Comparison of ENCODE assay signal across 23 mouse cellular contexts in genomic region chr17:8552346-8553035, GRCm38 (mm10). TPM values are rescaled to one million over a fixed set of nuclear protein-coding genes. Genes with fewer than 3 reads are reported as not detected.
DNase-seq lines count a peak whose midpoint lies in the region; ATAC-seq and TF ChIP-seq lines count a peak whose summit lies in the region.
"Had no signal": no experiment of that assay in that cellular context is flagged by ENCODE, and none has a peak within 500 bp of the region (broad histone marks: within the 10 kb centered on the region; RNA-seq: fewer than 3 reads in every experiment).

No protein-coding gene starts in this region.

- H3K27ac ChIP-seq in heart, embryonic 10.5 days: peak overlapping the region; percentile 29; the same call in 1 of the 2 replicates
- H3K27ac ChIP-seq in heart, embryonic 14.5 days (replicated peaks in 1 of 2; ENCODE audit: control insufficient read depth in 1 of 2, insufficient read depth in 1 of 2, low read depth in 2 of 2, low read length in 2 of 2): peak overlapping the region; percentile 44 to 50; a peak in 2 of 4 replicates
- H3K27ac ChIP-seq: embryonic facial prominence, embryonic 12.5 days; hindbrain, embryonic 12.5 days; macrophage; midbrain, embryonic 15.5 days; neural tube, embryonic 12.5 days had no signal

- DNase-seq in heart, embryonic 10.5 days (ENCODE audit: low spot score): no peak
- no peak for DNase-seq in heart, adult 8-10 months (ENCODE audit: low spot score)
- DNase-seq in Patski (ENCODE audit: low read depth, low spot score): no peak
- DNase-seq in cerebellum, adult 11-12 months: peak; percentile 97
- no peak for DNase-seq in thymus, postnatal 4 days
- no peak for DNase-seq in kidney, adult 11 months
- DNase-seq: kidney, adult 9 months; liver, postnatal 0 days had no signal

- H3K4me3 ChIP-seq in heart, embryonic 10.5 days: no peak overlapping the region
- no peak overlapping the region for H3K4me3 ChIP-seq in heart, embryonic 14.5 days (ENCODE audit: control insufficient read depth in 1 of 2, insufficient read depth in 1 of 2, low read depth in 1 of 2, low read length in 2 of 2)
- H3K4me3 ChIP-seq: embryonic facial prominence, embryonic 12.5 days; hindbrain, embryonic 12.5 days; midbrain, embryonic 15.5 days; neural tube, embryonic 12.5 days had no signal

- peaks cover 18% of the 10 kb centered on the region; the same call in 1 of the 2 replicates for H3K27me3 ChIP-seq in heart, embryonic 10.5 days (ENCODE audit: insufficient read depth, poor library complexity, severe bottlenecking)
- H3K27me3 ChIP-seq in Patski: no peaks in the 10 kb centered on the region
- no peaks in the 10 kb centered on the region for H3K27me3 ChIP-seq in heart, embryonic 14.5 days (ENCODE audit: control insufficient read depth, insufficient read depth, low read length)
- H3K27me3 ChIP-seq: midbrain, embryonic 15.5 days; neural tube, embryonic 12.5 days had no signal

- peak overlapping the region; percentile 24 for H3K4me2 ChIP-seq in heart, embryonic 14.5 days (ENCODE audit: low read length)
- H3K4me2 ChIP-seq: embryonic facial prominence, embryonic 12.5 days; hindbrain, embryonic 12.5 days; midbrain, embryonic 15.5 days; neural tube, embryonic 12.5 days had no signal

- CTCF ChIA-PET in Patski (lab: Charles Lee): no interaction called here

- 52% methylated on average over 8 of the region's 8 CpGs for WGBS in heart, embryonic 10.5 days
- WGBS in heart, embryonic 14.5 days: 21% methylated on average over 8 of the region's 8 CpGs

- peak; percentile 86 for ATAC-seq in Patski
- no peak for ATAC-seq in heart, embryonic 14.5 days (ENCODE audit: insufficient number of reproducible peaks, insufficient read depth, low FRiP score, low read depth)
- no peak for ATAC-seq in megakaryocyte progenitor cell, adult 5-6 weeks (replicated peaks; ENCODE audit: poor library complexity)
- ATAC-seq: liver, postnatal 0 days; midbrain, embryonic 15.5 days had no signal

- POLR2A ChIA-PET in Patski (lab: Charles Lee): no interaction called here

- in situ Hi-C loops in Patski (cut with MboI; ENCODE audit: low pct_unique_long_range_greater_than_20kb): no loop called here

- no peaks in the 10 kb centered on the region for H3K9me3 ChIP-seq in heart, embryonic 10.5 days
- H3K9me3 ChIP-seq in heart, embryonic 14.5 days (ENCODE audit: control insufficient read depth, low read length): no peaks in the 10 kb centered on the region
- H3K9me3 ChIP-seq: embryonic facial prominence, embryonic 12.5 days; hindbrain, embryonic 12.5 days; midbrain, embryonic 15.5 days; neural tube, embryonic 12.5 days had no signal

- peaks cover 20% of the 10 kb centered on the region; the same call in 1 of the 2 replicates for H3K4me1 ChIP-seq in heart, embryonic 10.5 days
- H3K4me1 ChIP-seq in heart, embryonic 14.5 days (ENCODE audit: control insufficient read depth in 2 of 2, insufficient read depth in 2 of 2, low read length in 2 of 2): peaks cover 12 to 26% of the 10 kb centered on the region in 2 experiments
- H3K4me1 ChIP-seq: embryonic facial prominence, embryonic 12.5 days; hindbrain, embryonic 12.5 days; midbrain, embryonic 15.5 days; neural tube, embryonic 12.5 days had no signal

- no peak for TF ChIP-seq CTCF in Patski (IDR thresholded peaks at IDR 0.05)

- no peaks in the 10 kb centered on the region for H3K36me3 ChIP-seq in heart, embryonic 10.5 days
- H3K36me3 ChIP-seq in heart, embryonic 14.5 days (ENCODE audit: control insufficient read depth, insufficient read depth, low read length): no peaks in the 10 kb centered on the region
- H3K36me3 ChIP-seq: embryonic facial prominence, embryonic 12.5 days; hindbrain, embryonic 12.5 days; midbrain, embryonic 15.5 days; neural tube, embryonic 12.5 days had no signal

- H3K9ac ChIP-seq in heart, embryonic 14.5 days (ENCODE audit: low read length): no peak overlapping the region
- H3K9ac ChIP-seq: embryonic facial prominence, embryonic 12.5 days; hindbrain, embryonic 12.5 days; liver, postnatal 0 days; midbrain, embryonic 15.5 days; neural tube, embryonic 12.5 days had no signal

RNA-seq across cellular contexts. Expression of gene Gm17087, which starts 14.3 kb away (rescaled TPM):
- not detected in 2 replicates for polyA plus RNA-seq in heart, embryonic 10.5 days (2016; fragmentation: Nextera tagmentation; extraction: Ambion mirVana)
- total RNA-seq in heart, adult 8-10 months (2022): not detected
- 0.15 TPM for polyA plus RNA-seq in Patski (2021)
- polyA plus RNA-seq in heart, embryonic 14.5 days (2014; fragmentation: Nextera tagmentation; extraction: Ambion mirVana): not detected in 2 replicates
- total RNA-seq in megakaryocyte progenitor cell, adult 5-6 weeks (2015): not detected in 2 replicates
- not detected in 2 replicates for total RNA-seq in megakaryocyte progenitor cell, adult 5-6 weeks (2017)
- total RNA-seq: CH12.LX; left cerebral cortex, adult 18-20 months had no signal
- polyA plus RNA-seq: embryonic facial prominence, embryonic 12.5 days; frontal cortex, adult 2 months; hindbrain, embryonic 12.5 days; large intestine, adult 2 months; limb, embryonic 14.5 days; liver, postnatal 0 days; macrophage; midbrain, embryonic 15.5 days; neural tube, embryonic 12.5 days; small intestine, adult 2 months; stomach, embryonic 14.5 days; thymus, postnatal 0 days had no signal

RNA-seq across cellular contexts. Expression of gene Pde10a, which starts 27.3 kb away (rescaled TPM):
- polyA plus RNA-seq in heart, embryonic 10.5 days (2016; fragmentation: Nextera tagmentation; extraction: Ambion mirVana): 2.8 and 3.5 TPM in 2 replicates
- 1 to 10 TPM; 1.8 to 3.6 (median 2.8) TPM for total RNA-seq in heart, adult 8-10 months (2022)
- polyA plus RNA-seq in Patski (2021): 7.7 TPM
- 1.2 and 2.5 TPM in 2 replicates for polyA plus RNA-seq in heart, embryonic 14.5 days (2014; fragmentation: Nextera tagmentation; extraction: Ambion mirVana)
- 0.10 TPM in 1 of 2 replicates, not detected in the other for total RNA-seq in megakaryocyte progenitor cell, adult 5-6 weeks (2015)
- 0.04 TPM in 1 of 2 replicates, not detected in the other for total RNA-seq in megakaryocyte progenitor cell, adult 5-6 weeks (2017)
